Mouse (Mus musculus): ENCODE measurements around the gene Ankk1. TPM values are rescaled to one million over a fixed set of nuclear protein-coding genes. Genes with fewer than 3 reads are reported as not detected.

The Ankk1 gene
- total and polyA plus RNA-seq, 3 experiments = 0.06 TPM; not detected in 2

Other genes starting within 250 kb of the Ankk1 start
- gene Gm4894, start 176.5 kb downstream of the Ankk1 start, total RNA-seq (2021) = not detected
- gene Gm4894, start 176.5 kb downstream of the Ankk1 start, polyA plus RNA-seq (2012; rRNA removed) = not detected in 2 replicates
- gene Drd2, start 86.4 kb downstream of the Ankk1 start, total RNA-seq (2021) = 1 to 10 TPM; 2.0 to 2.5 TPM
- gene Drd2, start 86.4 kb downstream of the Ankk1 start, polyA plus RNA-seq (2012; rRNA removed) = 1.5 and 2.5 TPM in 2 replicates
- gene Ttc12, start 59.2 kb upstream of the Ankk1 start, total RNA-seq (2021) = 10 to 100 TPM in 1 of 2 experiments, 1 to 10 TPM in 1; 7.7 to 17.8 TPM
- 1.5 and 1.6 TPM in 2 replicates for gene Ttc12, start 59.2 kb upstream of the Ankk1 start, polyA plus RNA-seq (2012; rRNA removed)